Mouse (Mus musculus) neural tube, embryonic 13.5 days (tissue): ENCODE measurements around the gene Pde4d. TPM values are rescaled to one million over a fixed set of nuclear protein-coding genes. Genes with fewer than 3 reads are reported as not detected.

ENCODE experiments used
- ATAC-seq: fragments of 200-750 bp; cut with Nextera tagmentation; 2 replicates; pipeline ENCODE4 v1.8.0; 2017; ENCODE audit warnings: low read depth, mild to moderate bottlenecking, moderate TSS enrichment, moderate library complexity
- H3K27ac ChIP-seq: fragments of 300-500 bp; sonication (generic); replicated peaks from 2 replicates; pipeline ENCODE4 v1.5.1; 2015; ENCODE audit warnings: moderate library complexity, mild to moderate bottlenecking, inconsistent platforms
- H3K27me3 ChIP-seq: fragments of 300-500 bp; sonication (generic); 2 replicates; pipeline ENCODE4 v1.6.1; 2015; ENCODE audit warnings: mild to moderate bottlenecking, inconsistent platforms
- H3K36me3 ChIP-seq: fragments of 300-500 bp; sonication (generic); 2 replicates; pipeline ENCODE4 v1.6.1; 2015; ENCODE audit warnings: mild to moderate bottlenecking, inconsistent platforms
- H3K4me1 ChIP-seq: fragments of 300-500 bp; sonication (generic); replicated peaks from 2 replicates; pipeline ENCODE4 v1.6.1; 2015; ENCODE audit warnings: inconsistent platforms
- H3K4me2 ChIP-seq: fragments of 300-500 bp; sonication (generic); 2 replicates; pipeline ENCODE4 v1.6.1; 2015; ENCODE audit warnings: inconsistent platforms, mild to moderate bottlenecking, moderate library complexity
- H3K4me3 ChIP-seq: fragments of 300-500 bp; sonication (generic); 2 replicates; pipeline ENCODE4 v1.5.1; 2015; ENCODE audit warnings: mild to moderate bottlenecking, inconsistent platforms
- H3K9ac ChIP-seq: fragments of 300-500 bp; sonication (generic); 2 replicates; pipeline ENCODE4 v1.6.1; 2015; ENCODE audit warnings: moderate library complexity, mild to moderate bottlenecking, inconsistent platforms
- H3K9me3 ChIP-seq: fragments of 300-500 bp; sonication (generic); 2 replicates; pipeline ENCODE4 v1.6.1; 2016; ENCODE audit warnings: inconsistent platforms
- WGBS: fragments of 180-500 bp; shearing (Covaris S2); methylation state at CpG from one replicate; pipeline ENCODE4 v1.1.7; 2015; 5-methylcytosine and 5-hydroxymethylcytosine counted together
- polyA plus RNA-seq: library from polyadenylated mRNA; unstranded; fragments of >200 nt; fragmentation: Nextera tagmentation; extraction: Ambion mirVana; gene quantifications from 2 replicates; pipeline ENCODE4 v1.2.1, GENCODE M21; 2015

The Pde4d gene
- polyA plus RNA-seq, 1 experiment from 2014 or later, result 15.5 TPM

- WGBS, result 89% methylated on average over 1 of the region's 1 CpGs
- H3K4me1 ChIP-seq, result no peaks in the 10 kb centered on the region
- no peak overlapping the region for H3K9ac ChIP-seq
- no peak overlapping the region for H3K4me3 ChIP-seq
- no peaks in the 10 kb centered on the region for H3K27me3 ChIP-seq
- no peak; the same call in 1 of the 2 replicates for ATAC-seq
- H3K4me2 ChIP-seq, result no peak overlapping the region
- H3K9me3 ChIP-seq, result no peaks in the 10 kb centered on the region
- H3K27ac ChIP-seq, result no peak overlapping the region
- H3K36me3 ChIP-seq, result no peaks in the 10 kb centered on the region
Observed at GRCm38 (mm10) chr13:108538760-108539369, 89.1 kb downstream of the Pde4d start.

- H3K4me1 ChIP-seq, result no peaks in the 10 kb centered on the region
- no peak overlapping the region for H3K4me3 ChIP-seq
- H3K4me2 ChIP-seq, result no peak overlapping the region
- H3K9ac ChIP-seq, result no peak overlapping the region
- ATAC-seq, result no peak
- no peaks in the 10 kb centered on the region for H3K9me3 ChIP-seq
- H3K36me3 ChIP-seq, result no peaks in the 10 kb centered on the region
- no peak overlapping the region for H3K27ac ChIP-seq
- no peaks in the 10 kb centered on the region for H3K27me3 ChIP-seq
- WGBS, result 91% methylated on average over 3 of the region's 3 CpGs
Observed at GRCm38 (mm10) chr13:108541488-108541887, 91.7 kb downstream of the Pde4d start.

- H3K9ac ChIP-seq, result no peak overlapping the region
- H3K4me3 ChIP-seq, result no peak overlapping the region
- H3K27ac ChIP-seq, result no peak overlapping the region
- no peak for ATAC-seq
- H3K36me3 ChIP-seq, result no peaks in the 10 kb centered on the region
- no peaks in the 10 kb centered on the region for H3K27me3 ChIP-seq
- WGBS, result 74% methylated on average over 5 of the region's 5 CpGs
- H3K4me2 ChIP-seq, result no peak overlapping the region
- no peaks in the 10 kb centered on the region for H3K4me1 ChIP-seq
- no peaks in the 10 kb centered on the region for H3K9me3 ChIP-seq
Observed at GRCm38 (mm10) chr13:108542342-108542761, 92.6 kb downstream of the Pde4d start.

GRCm38 (mm10) chr13:108552288-108552687 is 102.5 kb downstream of the Pde4d start:
- ATAC-seq, result no peak

GRCm38 (mm10) chr13:108552995-108553394 is 103.2 kb downstream of the Pde4d start:
- Histone ChIP-seq H3K27me3 (no peaks in the 10 kb centered on the region), H3K4me2 (no peak overlapping the region)
- WGBS, result 77% methylated on average over 5 of the region's 5 CpGs

More at GRCm38 (mm10) chr13:108552288-108552687, 102.5 kb downstream of the Pde4d start:
- H3K4me2 ChIP-seq, result no peak overlapping the region
- H3K9ac ChIP-seq, result no peak overlapping the region
- H3K4me3 ChIP-seq, result no peak overlapping the region
- H3K36me3 ChIP-seq, result no peaks in the 10 kb centered on the region
- H3K27me3 ChIP-seq, result no peaks in the 10 kb centered on the region
- H3K9me3 ChIP-seq, result no peaks in the 10 kb centered on the region
- H3K4me1 ChIP-seq, result no peaks in the 10 kb centered on the region
- H3K27ac ChIP-seq, result no peak overlapping the region
- WGBS, result 67% methylated on average over 5 of the region's 5 CpGs

GRCm38 (mm10) chr13:108554901-108555300 is 105.2 kb downstream of the Pde4d start:
- Histone ChIP-seq H3K9ac (no peak overlapping the region), H3K4me1 (no peaks in the 10 kb centered on the region), H3K4me2 (no peak overlapping the region), H3K27me3 (no peaks in the 10 kb centered on the region), H3K36me3 (no peaks in the 10 kb centered on the region), H3K27ac (no peak overlapping the region), H3K9me3 (no peaks in the 10 kb centered on the region), H3K4me3 (no peak overlapping the region)
- ATAC-seq, result no peak

More at GRCm38 (mm10) chr13:108552995-108553394, 103.2 kb downstream of the Pde4d start:
- ATAC-seq, result no peak
- Histone ChIP-seq H3K9ac (no peak overlapping the region), H3K4me1 (no peaks in the 10 kb centered on the region), H3K4me3 (no peak overlapping the region), H3K9me3 (no peaks in the 10 kb centered on the region), H3K27ac (no peak overlapping the region), H3K36me3 (no peaks in the 10 kb centered on the region)

GRCm38 (mm10) chr13:108596938-108597337 is 147.2 kb downstream of the Pde4d start:
- WGBS, result 70% methylated on average over 3 of the region's 3 CpGs
- no peak overlapping the region for H3K27ac ChIP-seq
- no peak overlapping the region for H3K4me3 ChIP-seq
- no peak overlapping the region for H3K9ac ChIP-seq
- no peaks in the 10 kb centered on the region for H3K36me3 ChIP-seq
- ATAC-seq, result no peak
- H3K27me3 ChIP-seq, result no peaks in the 10 kb centered on the region
- no peaks in the 10 kb centered on the region for H3K9me3 ChIP-seq
- no peaks in the 10 kb centered on the region for H3K4me1 ChIP-seq
- no peak overlapping the region for H3K4me2 ChIP-seq

- ATAC-seq, result no peak
- no peak overlapping the region for H3K9ac ChIP-seq
- H3K4me1 ChIP-seq, result no peaks in the 10 kb centered on the region
- 78% methylated on average over 3 of the region's 3 CpGs for WGBS
- no peaks in the 10 kb centered on the region for H3K27me3 ChIP-seq
- no peaks in the 10 kb centered on the region for H3K9me3 ChIP-seq
- no peak overlapping the region for H3K27ac ChIP-seq
- no peak overlapping the region for H3K4me2 ChIP-seq
- H3K4me3 ChIP-seq, result no peak overlapping the region
- H3K36me3 ChIP-seq, result no peaks in the 10 kb centered on the region
Observed at GRCm38 (mm10) chr13:108598673-108599072, 148.9 kb downstream of the Pde4d start.

GRCm38 (mm10) chr13:108599186-108599900 is 149.6 kb downstream of the Pde4d start:
- Histone ChIP-seq H3K4me1 (no peaks in the 10 kb centered on the region), H3K27ac (no peak overlapping the region)
- ATAC-seq, result no peak

GRCm38 (mm10) chr13:108601021-108601420 is 151.3 kb downstream of the Pde4d start:
- WGBS, result 94% methylated on average over 2 of the region's 2 CpGs
- Histone ChIP-seq H3K4me2 (no peak overlapping the region), H3K9me3 (no peaks in the 10 kb centered on the region), H3K4me3 (no peak overlapping the region), H3K27ac (no peak overlapping the region), H3K27me3 (no peaks in the 10 kb centered on the region), H3K4me1 (no peaks in the 10 kb centered on the region), H3K9ac (no peak overlapping the region), H3K36me3 (no peaks in the 10 kb centered on the region)
- no peak for ATAC-seq

More at GRCm38 (mm10) chr13:108599186-108599900, 149.6 kb downstream of the Pde4d start:
- no peaks in the 10 kb centered on the region for H3K27me3 ChIP-seq
- H3K9ac ChIP-seq, result no peak overlapping the region
- no peaks in the 10 kb centered on the region for H3K9me3 ChIP-seq
- H3K4me2 ChIP-seq, result no peak overlapping the region
- whole genome bisulfite sequencing, result 80% methylated on average over 6 of the region's 6 CpGs
- H3K36me3 ChIP-seq, result no peaks in the 10 kb centered on the region
- H3K4me3 ChIP-seq, result no peak overlapping the region

GRCm38 (mm10) chr13:108603502-108603901 is 153.8 kb downstream of the Pde4d start:
- H3K4me3 ChIP-seq, result no peak overlapping the region
- WGBS, result 29% methylated on average over 1 of the region's 1 CpGs
- H3K27ac ChIP-seq, result no peak overlapping the region
- no peak overlapping the region for H3K4me2 ChIP-seq
- no peak overlapping the region for H3K9ac ChIP-seq
- H3K9me3 ChIP-seq, result no peaks in the 10 kb centered on the region
- H3K36me3 ChIP-seq, result no peaks in the 10 kb centered on the region
- H3K27me3 ChIP-seq, result no peaks in the 10 kb centered on the region
- no peak for ATAC-seq
- H3K4me1 ChIP-seq, result no peaks in the 10 kb centered on the region

GRCm38 (mm10) chr13:108604213-108604612 is 154.5 kb downstream of the Pde4d start:
- Histone ChIP-seq H3K4me3 (no peak overlapping the region), H3K27me3 (no peaks in the 10 kb centered on the region), H3K4me1 (no peaks in the 10 kb centered on the region), H3K9me3 (no peaks in the 10 kb centered on the region), H3K27ac (no peak overlapping the region), H3K9ac (no peak overlapping the region), H3K4me2 (no peak overlapping the region), H3K36me3 (no peaks in the 10 kb centered on the region)
- no peak for ATAC-seq

- H3K9me3 ChIP-seq, result no peaks in the 10 kb centered on the region
- H3K27ac ChIP-seq, result no peak overlapping the region
- H3K4me2 ChIP-seq, result no peak overlapping the region
- H3K27me3 ChIP-seq, result no peaks in the 10 kb centered on the region
- H3K4me3 ChIP-seq, result no peak overlapping the region
- no peak overlapping the region for H3K9ac ChIP-seq
- H3K36me3 ChIP-seq, result no peaks in the 10 kb centered on the region
- 76% methylated on average over 1 of the region's 1 CpGs for WGBS
- H3K4me1 ChIP-seq, result no peaks in the 10 kb centered on the region
- ATAC-seq, result no peak
Observed at GRCm38 (mm10) chr13:108618207-108618606, 168.5 kb downstream of the Pde4d start.
